Mouse (Mus musculus) layer of hippocampus, postnatal 25 days (tissue): ENCODE results near the gene Phactr1. TPM values are rescaled to one million over a fixed set of nuclear protein-coding genes. Genes with fewer than 3 reads are reported as not detected.

ENCODE experiments used
- DNase-seq, 2 experiments: peaks; one replicate each; pipeline ENCODE4 v3.0.0; 2022; ENCODE audit warnings: mixed read lengths in 2 of 2, low spot score in 1 of 2; ENCODE audit errors: extremely low spot score in 1 of 2
- total RNA-seq, 2 experiments: library from RNA; stranded (reverse); gene quantifications; 2 replicates each; pipeline ENCODE4 v1.2.3; 2021

Phactr1 gene
- total RNA-seq, 2 experiments from 2014 or later = 306 to 307 TPM

DNA sequence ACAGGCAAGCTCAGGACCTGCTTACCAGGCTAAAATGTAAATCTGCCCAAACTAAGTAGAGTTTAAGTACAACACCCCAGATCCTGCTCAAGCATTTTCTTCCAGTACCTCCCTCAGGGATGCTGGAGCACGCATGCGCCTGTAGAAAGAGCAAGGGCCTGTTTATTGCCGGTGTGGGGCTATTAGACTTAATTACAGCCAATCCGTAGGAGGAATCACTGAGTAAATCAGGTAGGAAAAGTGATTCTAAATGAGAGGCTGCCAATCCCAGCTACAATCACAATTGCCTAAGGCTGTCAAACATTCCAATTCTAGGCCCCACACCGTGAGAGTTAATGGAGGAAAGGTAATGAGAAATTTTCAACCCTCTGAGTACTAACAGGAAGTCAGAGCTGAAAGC, 477.9 kb downstream of the Phactr1 start:
- DNase-seq = no peak

DNA sequence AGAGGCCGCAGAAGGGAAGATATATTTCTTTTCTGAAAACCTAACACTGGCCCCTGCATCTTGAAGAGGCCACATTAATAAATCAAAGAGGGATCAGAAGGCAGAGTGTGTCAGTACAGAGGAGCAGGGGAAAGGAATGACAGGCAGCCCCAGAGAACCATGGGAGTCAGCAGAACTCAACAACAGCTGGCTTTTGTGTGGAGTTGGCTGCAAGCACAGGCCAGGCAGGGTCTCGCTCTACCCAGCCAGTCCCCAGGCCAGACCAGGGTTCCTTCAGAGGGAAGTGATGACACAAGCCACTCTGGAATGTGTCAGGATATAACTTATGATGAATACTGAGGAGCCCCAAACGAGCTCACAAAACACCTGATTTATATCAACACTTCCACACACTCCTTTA, 479.0 kb downstream of the Phactr1 start:
- DNase-seq = no peak

DNA sequence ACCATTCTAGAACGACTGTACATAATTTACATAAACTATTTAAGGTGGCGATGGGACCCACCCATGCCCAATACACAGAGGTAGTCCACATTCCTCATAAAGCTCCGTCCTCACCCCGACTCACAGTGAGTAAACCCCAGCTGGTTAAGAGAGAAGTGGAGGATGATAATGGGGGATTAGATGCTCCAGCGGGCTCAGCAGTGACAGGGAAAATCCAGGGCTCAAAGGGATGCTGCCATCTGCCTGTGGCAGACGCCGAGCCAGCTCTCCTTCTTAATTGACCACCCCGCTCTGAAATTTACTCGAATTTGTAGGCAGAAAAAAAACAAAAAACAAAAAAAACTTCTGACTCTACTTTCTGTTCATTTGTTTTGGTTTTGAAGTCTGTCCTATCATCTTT, 487.3 kb downstream of the Phactr1 start:
- no peak for DNase-seq

- DNase-seq = peak; percentile 98 to 99
These were observed 490.7 kb downstream of the Phactr1 start, which contains the start of gene Tbc1d7 for GRCm38 (mm10) chr13:43171020-43171710. Tbc1d7 (minus strand) TSS chr13:43171501.

DNA sequence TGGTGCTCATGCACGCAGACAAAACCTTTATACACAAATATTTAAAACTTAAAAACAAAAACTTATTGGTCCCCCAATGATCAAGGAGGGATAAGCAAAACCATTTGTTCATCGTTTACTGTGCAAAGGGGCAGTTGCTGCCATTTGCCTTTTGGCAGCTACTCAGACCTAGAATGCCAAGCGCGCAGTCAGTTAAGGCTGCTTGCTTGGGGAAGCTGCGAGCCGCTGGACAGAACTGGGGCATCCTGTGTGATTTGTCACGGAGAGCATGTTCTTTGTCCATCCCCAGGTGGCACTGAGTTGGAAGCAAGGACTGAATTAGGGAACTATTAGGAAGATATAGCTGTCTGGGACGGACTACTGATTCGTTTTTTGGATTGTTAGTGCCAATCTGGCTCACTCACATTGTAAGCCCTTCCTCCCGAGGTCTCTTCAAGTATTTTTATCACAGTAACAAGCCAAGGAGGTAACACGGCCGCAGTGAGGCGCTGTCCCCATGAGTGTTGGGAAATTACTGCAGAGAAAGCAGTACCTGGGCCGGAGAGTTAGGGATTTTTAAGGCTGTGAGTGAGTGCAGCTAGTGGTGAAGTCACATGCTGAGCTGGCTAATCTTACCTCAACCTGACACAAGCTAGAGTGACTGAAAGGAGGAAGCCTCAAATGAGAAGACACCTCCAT, 491.8 kb downstream of the Phactr1 start:
- no peak for DNase-seq

GRCm38 (mm10) chr13:43173262-43173661, 492.8 kb downstream of the Phactr1 start:
- DNase-seq = peak; percentile 68 to 84

GRCm38 (mm10) chr13:43176676-43177075, 496.3 kb downstream of the Phactr1 start:
- DNase-seq = no peak

- no peak for DNase-seq
These were observed 496.9 kb downstream of the Phactr1 start for GRCm38 (mm10) chr13:43177317-43177716.

GRCm38 (mm10) chr13:43181104-43181503, 500.7 kb downstream of the Phactr1 start:
- DNase-seq = no peak

DNA sequence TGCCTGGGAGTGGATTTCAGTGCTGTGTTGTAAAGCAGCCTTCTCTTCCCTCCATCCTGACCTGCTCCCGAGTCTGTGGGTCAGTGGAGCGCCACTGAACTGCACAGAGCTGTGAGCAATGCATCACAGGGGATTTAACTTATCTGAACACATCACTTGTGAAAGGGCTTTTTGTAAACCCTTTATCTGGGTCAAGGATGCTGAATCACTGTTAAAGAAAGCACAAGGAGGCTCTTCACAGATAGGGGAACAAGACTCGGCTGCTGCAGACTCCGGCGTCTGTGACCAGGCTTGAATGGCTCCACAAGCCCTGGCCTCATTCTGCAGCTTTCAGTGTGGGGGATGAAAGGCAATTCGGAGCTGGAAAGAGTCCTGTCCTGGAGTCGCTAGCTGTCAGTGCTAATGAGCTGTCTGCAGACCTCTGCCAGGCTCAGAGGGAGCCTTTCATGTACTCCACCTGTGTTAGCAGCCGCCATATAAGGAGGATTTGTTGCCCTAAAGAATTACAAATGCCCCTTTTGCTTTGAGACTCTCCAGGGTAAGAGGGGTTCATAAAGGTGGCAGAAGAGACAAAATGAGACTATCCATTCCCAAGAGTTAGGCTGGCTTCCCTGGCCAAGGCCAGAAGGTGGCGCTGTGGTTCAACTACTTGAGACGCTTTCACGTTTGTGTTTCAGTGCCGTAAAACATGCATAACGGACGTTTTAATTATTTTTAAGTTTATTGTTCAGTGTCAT, 502.2 kb downstream of the Phactr1 start:
- peak; percentile 72 to 96 for DNase-seq

GRCm38 (mm10) chr13:43183248-43184055, 503.0 kb downstream of the Phactr1 start:
- DNase-seq = no peak

- no peak for DNase-seq
These were observed 507.3 kb downstream of the Phactr1 start for GRCm38 (mm10) chr13:43187736-43188135.
